Mouse (Mus musculus): Measurements from ENCODE around the gene Alg11.

Gene Alg11

GRCm38 (mm10) chr8:22061126-22061525 is 605 bp downstream of the Alg11 start:
- no peak for DNase-seq (ENCODE audit: low spot score)

GRCm38 (mm10) chr8:22079313-22080007 is 18.9 kb downstream of the Alg11 start:
- DNase-seq (ENCODE audit: low spot score) = no peak

GRCm38 (mm10) chr8:22089226-22089625 is 28.7 kb downstream of the Alg11 start:
- DNase-seq (ENCODE audit: low spot score) = no peak

- DNase-seq (ENCODE audit: low spot score) = no peak
Measured at GRCm38 (mm10) chr8:22091568-22091967, 31.0 kb downstream of the Alg11 start.

GRCm38 (mm10) chr8:22107020-22107419 is 46.5 kb downstream of the Alg11 start:
- DNase-seq (ENCODE audit: low spot score) = no peak

All from left cerebral cortex, adult 11 months (tissue).